Mouse (Mus musculus): ENCODE results near the gene Thrb. TPM values are rescaled to one million over a fixed set of nuclear protein-coding genes. Genes with fewer than 3 reads are reported as not detected.
"Not testable (repeated sequence)": the region's sequence is repeated elsewhere in the genome, so short reads cannot be mapped to it uniquely, and the experiment has no call there.

The Thrb gene
- polyA plus RNA-seq, 1 experiment from 2014 or later, result 1.2 TPM

DNA sequence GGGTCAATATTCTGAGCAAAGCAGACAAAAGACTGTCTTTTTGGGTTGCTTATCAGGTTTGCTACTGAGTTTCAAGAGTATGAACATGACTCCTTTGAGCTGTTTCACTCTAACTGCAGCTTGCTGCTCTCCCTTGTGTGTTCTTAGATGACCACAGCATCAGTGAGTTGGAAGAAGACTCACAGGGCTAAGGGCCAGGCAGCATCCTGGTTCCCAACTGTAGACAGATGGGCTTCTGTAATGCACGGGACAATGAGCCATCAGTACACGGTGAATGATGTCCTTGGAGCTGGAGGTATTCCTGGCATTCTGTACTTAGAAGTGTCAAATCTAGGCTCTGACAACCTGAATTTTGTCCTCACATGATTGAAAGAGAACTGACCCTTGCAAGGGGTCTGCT, 255.5 kb downstream of the Thrb start:
- Histone ChIP-seq H3K4me2 (ENCODE audit: low read length) (no peak overlapping the region), H3K27ac (ENCODE audit: low read depth, low read length) (no peak overlapping the region), H3K4me1 (ENCODE audit: control insufficient read depth, insufficient read depth, low read length) (no peaks in the 10 kb centered on the region), H3K4me3 (ENCODE audit: low read depth, low read length) (no peak overlapping the region), H3K9ac (ENCODE audit: low read length) (no peak overlapping the region), H3K9me3 (replicated peaks; ENCODE audit: control insufficient read depth, low read length) (no peaks in the 10 kb centered on the region), H3K27me3 (replicated peaks; ENCODE audit: control insufficient read depth, insufficient read depth, low read length) (no peaks in the 10 kb centered on the region), H3K36me3 (ENCODE audit: control insufficient read depth, insufficient read depth, low read length) (no peaks in the 10 kb centered on the region)
- 84% methylated on average over 2 of the region's 2 CpGs for WGBS
- no peak for ATAC-seq
- DNase-seq (ENCODE audit: low spot score), result no peak

DNA sequence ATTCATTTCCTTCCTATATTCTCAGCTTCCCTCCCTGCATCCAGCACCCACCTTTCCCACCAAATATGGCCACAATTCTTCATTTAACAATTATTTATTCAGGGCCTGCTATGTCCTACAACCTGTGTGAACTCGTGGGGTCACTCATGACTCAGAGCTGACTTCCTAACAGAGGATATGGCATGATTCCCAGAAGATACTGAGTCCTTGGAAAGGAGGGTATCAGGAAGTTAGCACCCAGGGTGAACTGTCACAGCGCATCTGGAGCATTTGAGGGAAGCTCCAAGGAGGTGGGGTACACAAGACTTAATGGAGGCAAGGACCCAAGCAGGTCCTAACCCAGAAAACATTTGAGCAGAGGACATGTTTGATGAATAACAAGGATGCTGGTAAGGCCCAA, 256.6 kb downstream of the Thrb start:
- H3K36me3 ChIP-seq (ENCODE audit: control insufficient read depth, insufficient read depth, low read length), result no peaks in the 10 kb centered on the region
- no peak overlapping the region for H3K4me3 ChIP-seq (ENCODE audit: low read depth, low read length)
- no peak overlapping the region for H3K9ac ChIP-seq (ENCODE audit: low read length)
- no peak overlapping the region for H3K27ac ChIP-seq (ENCODE audit: low read depth, low read length)
- H3K9me3 ChIP-seq (replicated peaks; ENCODE audit: control insufficient read depth, low read length), result no peaks in the 10 kb centered on the region
- DNase-seq (ENCODE audit: low spot score) (no peak), ATAC-seq (no peak)
- no peaks in the 10 kb centered on the region for H3K27me3 ChIP-seq (replicated peaks; ENCODE audit: control insufficient read depth, insufficient read depth, low read length)
- H3K4me2 ChIP-seq (ENCODE audit: low read length), result no peak overlapping the region
- no peaks in the 10 kb centered on the region for H3K4me1 ChIP-seq (ENCODE audit: control insufficient read depth, insufficient read depth, low read length)
- 77% methylated on average over 2 of the region's 2 CpGs for whole genome bisulfite sequencing

DNA sequence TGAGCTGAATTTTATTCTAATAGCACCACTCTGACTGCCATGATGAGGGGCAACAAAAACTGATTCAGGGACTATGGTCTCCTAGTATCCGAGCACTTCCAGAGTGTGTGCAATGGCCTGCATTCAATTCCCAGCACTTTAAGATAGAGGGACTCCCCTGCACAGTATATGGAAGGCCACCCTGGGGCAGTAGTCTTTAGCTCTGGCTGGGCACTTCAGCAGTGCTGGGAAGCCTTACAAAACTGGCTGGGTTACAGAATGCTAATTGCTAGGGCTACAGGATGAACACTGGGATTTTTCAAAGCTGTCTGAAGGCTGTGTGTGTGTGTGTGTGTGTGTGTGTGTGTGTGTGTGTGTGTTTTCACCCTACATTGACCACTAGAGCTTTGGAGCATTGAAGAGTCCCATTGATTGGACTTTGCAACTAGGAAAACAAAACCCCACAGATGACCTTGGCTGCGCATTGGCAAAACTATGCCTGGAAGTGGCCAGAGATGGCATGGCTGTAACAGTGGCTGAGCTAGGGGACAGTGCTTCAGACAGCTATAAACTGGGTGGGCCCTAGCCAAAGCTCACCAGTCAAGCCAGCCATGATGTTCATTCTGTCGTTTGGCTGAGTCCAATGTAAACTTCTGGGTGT, 257.2 kb downstream of the Thrb start:
- ATAC-seq (peak; percentile 26; the same call in 1 of the 2 replicates), DNase-seq (ENCODE audit: low spot score) (no peak)
- Histone ChIP-seq H3K9me3 (replicated peaks; ENCODE audit: control insufficient read depth, low read length) (no peaks in the 10 kb centered on the region), H3K4me2 (ENCODE audit: low read length) (no peak overlapping the region), H3K36me3 (ENCODE audit: control insufficient read depth, insufficient read depth, low read length) (no peaks in the 10 kb centered on the region), H3K4me1 (ENCODE audit: control insufficient read depth, insufficient read depth, low read length) (no peaks in the 10 kb centered on the region), H3K27me3 (replicated peaks; ENCODE audit: control insufficient read depth, insufficient read depth, low read length) (no peaks in the 10 kb centered on the region), H3K27ac (ENCODE audit: low read depth, low read length) (no peak overlapping the region), H3K4me3 (ENCODE audit: low read depth, low read length) (no peak overlapping the region), H3K9ac (ENCODE audit: low read length) (no peak overlapping the region)
- 60% methylated on average over 3 of the region's 3 CpGs for WGBS

DNA sequence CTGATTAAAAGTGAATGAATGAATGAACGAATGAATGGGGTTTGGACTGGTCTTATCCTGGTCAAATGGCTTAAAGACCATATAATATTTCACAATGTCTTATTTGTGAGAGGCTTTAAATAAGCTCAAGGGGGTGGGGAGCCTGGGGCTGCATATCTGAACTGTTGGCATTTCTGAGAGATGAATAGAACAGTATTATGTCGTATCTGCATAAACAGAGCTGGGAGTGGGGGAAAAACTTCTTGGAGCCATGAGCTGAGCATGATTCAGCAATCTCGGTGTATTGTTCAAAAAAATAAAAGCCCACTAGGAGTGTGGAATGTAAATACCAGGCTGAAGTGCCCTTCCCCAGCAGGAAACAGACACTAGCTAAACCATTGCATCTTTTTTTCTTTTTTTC, 257.8 kb downstream of the Thrb start:
- 20% methylated on average over 3 of the region's 3 CpGs for WGBS
- Histone ChIP-seq H3K9me3 (replicated peaks; ENCODE audit: control insufficient read depth, low read length) (no peaks in the 10 kb centered on the region), H3K4me3 (ENCODE audit: low read depth, low read length) (no peak overlapping the region), H3K4me2 (ENCODE audit: low read length) (no peak overlapping the region), H3K27me3 (replicated peaks; ENCODE audit: control insufficient read depth, insufficient read depth, low read length) (no peaks in the 10 kb centered on the region), H3K4me1 (ENCODE audit: control insufficient read depth, insufficient read depth, low read length) (no peaks in the 10 kb centered on the region), H3K27ac (ENCODE audit: low read depth, low read length) (no peak overlapping the region), H3K9ac (ENCODE audit: low read length) (no peak overlapping the region), H3K36me3 (ENCODE audit: control insufficient read depth, insufficient read depth, low read length) (no peaks in the 10 kb centered on the region)
- ATAC-seq (peak; percentile 62; the same call in 1 of the 2 replicates), DNase-seq (ENCODE audit: low spot score) (peak; percentile 34)

- no peak overlapping the region for H3K27ac ChIP-seq (ENCODE audit: low read depth, low read length)
- H3K27me3 ChIP-seq (replicated peaks; ENCODE audit: control insufficient read depth, insufficient read depth, low read length), result no peaks in the 10 kb centered on the region
- no peaks in the 10 kb centered on the region for H3K9me3 ChIP-seq (replicated peaks; ENCODE audit: control insufficient read depth, low read length)
- no peak overlapping the region for H3K4me2 ChIP-seq (ENCODE audit: low read length)
- H3K36me3 ChIP-seq (ENCODE audit: control insufficient read depth, insufficient read depth, low read length), result no peaks in the 10 kb centered on the region
- ATAC-seq (no peak), DNase-seq (ENCODE audit: low spot score) (no peak)
- no peaks in the 10 kb centered on the region for H3K4me1 ChIP-seq (ENCODE audit: control insufficient read depth, insufficient read depth, low read length)
- 77% methylated on average over 8 of the region's 8 CpGs for WGBS
- H3K4me3 ChIP-seq (ENCODE audit: low read depth, low read length), result no peak overlapping the region
- H3K9ac ChIP-seq (ENCODE audit: low read length), result no peak overlapping the region
Observed at GRCm38 (mm10) chr14:17922807-17923704, 263.0 kb downstream of the Thrb start.

DNA sequence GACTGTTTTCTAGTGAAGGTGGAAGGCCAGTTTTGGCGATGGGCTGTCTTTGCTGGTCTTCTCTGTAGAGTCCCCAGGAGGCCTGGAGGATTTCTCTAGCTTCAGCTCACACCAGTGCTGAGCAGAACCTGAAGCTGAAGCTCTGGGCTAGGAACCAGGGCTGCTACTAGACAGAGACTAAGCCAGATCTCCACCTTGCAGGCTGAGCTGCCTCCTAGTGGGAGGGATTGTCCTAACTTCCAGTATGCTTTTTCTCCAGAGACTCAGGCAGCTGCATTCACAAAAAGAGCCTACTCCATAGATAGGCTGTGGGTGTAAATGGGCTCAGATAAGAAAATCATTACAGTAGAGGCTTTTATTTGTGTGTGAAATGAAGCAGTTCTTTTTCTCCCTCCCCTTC, 267.4 kb downstream of the Thrb start:
- H3K4me2 ChIP-seq (ENCODE audit: low read length), result no peak overlapping the region
- H3K36me3 ChIP-seq (ENCODE audit: control insufficient read depth, insufficient read depth, low read length), result no peaks in the 10 kb centered on the region
- no peaks in the 10 kb centered on the region for H3K27me3 ChIP-seq (replicated peaks; ENCODE audit: control insufficient read depth, insufficient read depth, low read length)
- WGBS, result 32% methylated on average over 1 of the region's 1 CpGs
- H3K4me1 ChIP-seq (ENCODE audit: control insufficient read depth, insufficient read depth, low read length), result no peaks in the 10 kb centered on the region
- ATAC-seq (peak; percentile 48; the same call in 1 of the 2 replicates), DNase-seq (ENCODE audit: low spot score) (peak; percentile 43)
- H3K27ac ChIP-seq (ENCODE audit: low read depth, low read length), result no peak overlapping the region
- no peaks in the 10 kb centered on the region for H3K9me3 ChIP-seq (replicated peaks; ENCODE audit: control insufficient read depth, low read length)
- no peak overlapping the region for H3K4me3 ChIP-seq (ENCODE audit: low read depth, low read length)
- no peak overlapping the region for H3K9ac ChIP-seq (ENCODE audit: low read length)

GRCm38 (mm10) chr14:17929585-17929984, 269.5 kb downstream of the Thrb start:
- Histone ChIP-seq H3K9ac (ENCODE audit: low read length) (no peak overlapping the region), H3K36me3 (ENCODE audit: control insufficient read depth, insufficient read depth, low read length) (no peaks in the 10 kb centered on the region)
- 71% methylated on average over 5 of the region's 5 CpGs for WGBS

GRCm38 (mm10) chr14:17933475-17933874, 273.4 kb downstream of the Thrb start:
- Histone ChIP-seq H3K9ac (ENCODE audit: low read length) (no peak overlapping the region), H3K36me3 (ENCODE audit: control insufficient read depth, insufficient read depth, low read length) (no peaks in the 10 kb centered on the region), H3K4me1 (ENCODE audit: control insufficient read depth, insufficient read depth, low read length) (no peaks in the 10 kb centered on the region), H3K9me3 (replicated peaks; ENCODE audit: control insufficient read depth, low read length) (no peaks in the 10 kb centered on the region), H3K27ac (ENCODE audit: low read depth, low read length) (no peak overlapping the region), H3K27me3 (replicated peaks; ENCODE audit: control insufficient read depth, insufficient read depth, low read length) (no peaks in the 10 kb centered on the region), H3K4me3 (ENCODE audit: low read depth, low read length) (no peak overlapping the region), H3K4me2 (ENCODE audit: low read length) (no peak overlapping the region)
- 87% methylated on average over 2 of the region's 2 CpGs for WGBS
- DNase-seq (ENCODE audit: low spot score), result no peak
- ATAC-seq, result no peak

More at GRCm38 (mm10) chr14:17929585-17929984, 269.5 kb downstream of the Thrb start:
- no peak for DNase-seq (ENCODE audit: low spot score)
- no peak for ATAC-seq
- no peak overlapping the region for H3K4me2 ChIP-seq (ENCODE audit: low read length)
- H3K4me1 ChIP-seq (ENCODE audit: control insufficient read depth, insufficient read depth, low read length), result no peaks in the 10 kb centered on the region
- no peak overlapping the region for H3K4me3 ChIP-seq (ENCODE audit: low read depth, low read length)
- no peaks in the 10 kb centered on the region for H3K27me3 ChIP-seq (replicated peaks; ENCODE audit: control insufficient read depth, insufficient read depth, low read length)
- H3K9me3 ChIP-seq (replicated peaks; ENCODE audit: control insufficient read depth, low read length), result no peaks in the 10 kb centered on the region
- no peak overlapping the region for H3K27ac ChIP-seq (ENCODE audit: low read depth, low read length)

DNA sequence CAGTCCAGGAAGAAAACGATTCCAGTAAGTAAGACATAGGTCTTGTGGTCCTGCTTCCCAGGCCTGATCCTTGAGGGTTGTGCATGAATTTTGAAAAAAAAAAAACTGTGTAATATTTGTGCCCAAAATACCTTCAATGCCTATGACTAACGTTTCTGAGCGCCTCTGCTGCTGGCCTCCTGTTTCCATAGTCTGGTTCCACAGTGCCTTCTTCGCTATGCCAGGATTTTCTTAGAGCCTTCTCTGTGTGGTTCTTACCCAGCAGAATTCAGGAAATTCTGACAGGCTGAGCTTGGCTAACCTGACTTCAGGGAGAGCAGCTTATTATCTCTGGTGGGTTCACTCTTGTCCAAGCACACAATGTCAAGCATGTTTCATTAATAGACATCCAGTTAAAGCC, 274.7 kb downstream of the Thrb start:
- H3K9ac ChIP-seq (ENCODE audit: low read length); H3K4me1 ChIP-seq (ENCODE audit: control insufficient read depth, insufficient read depth, low read length); H3K9me3 ChIP-seq (replicated peaks; ENCODE audit: control insufficient read depth, low read length); H3K36me3 ChIP-seq (ENCODE audit: control insufficient read depth, insufficient read depth, low read length); H3K4me2 ChIP-seq (ENCODE audit: low read length); H3K4me3 ChIP-seq (ENCODE audit: low read depth, low read length); ATAC-seq; H3K27me3 ChIP-seq (replicated peaks; ENCODE audit: control insufficient read depth, insufficient read depth, low read length); H3K27ac ChIP-seq (ENCODE audit: low read depth, low read length); DNase-seq (ENCODE audit: low spot score): not testable (repeated sequence)
- 91% methylated on average over 4 of the region's 4 CpGs for WGBS

All from forebrain, embryonic 14.5 days (tissue).